In the genomic region with DNA sequence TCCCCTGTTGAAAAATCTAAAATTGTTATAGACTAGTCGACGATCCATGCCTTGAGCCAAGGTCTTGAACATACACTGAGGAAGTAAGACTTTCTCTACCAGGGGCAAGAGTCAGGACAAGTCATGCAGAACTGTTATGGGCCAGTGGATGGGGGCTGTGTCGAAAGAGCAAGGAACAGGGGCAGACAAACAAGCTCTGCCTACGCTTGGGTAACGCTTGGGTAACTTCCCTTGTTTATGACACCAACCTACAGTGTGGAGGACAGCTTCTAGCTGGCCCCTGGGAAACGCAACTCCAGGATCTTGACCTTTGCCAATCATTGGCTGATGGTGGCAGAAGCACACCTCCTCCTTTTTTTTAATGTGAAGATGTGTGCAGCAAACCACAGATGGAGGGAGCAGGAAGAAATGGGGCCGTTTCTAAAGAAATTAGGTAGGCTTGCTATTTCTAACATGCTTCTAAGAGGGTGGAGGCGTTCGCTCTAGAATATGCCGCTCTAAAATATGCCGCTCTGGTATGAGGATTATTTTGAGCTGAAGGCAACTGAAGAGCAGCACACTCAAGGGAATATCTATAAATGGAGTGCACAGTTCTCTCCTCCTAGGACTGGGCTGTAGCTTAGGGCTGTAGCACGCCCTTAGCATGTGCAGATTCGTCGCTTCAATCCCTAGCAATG, we compare ENCODE assay signal across 8 mouse cellular contexts. TPM values are rescaled to one million over a fixed set of nuclear protein-coding genes. Genes with fewer than 3 reads are reported as not detected.
A peak's percentile ranks its signal among the peaks of the same experiment; 100 is the strongest.
DNase-seq lines count a peak whose midpoint lies in the region; ATAC-seq and TF ChIP-seq lines count a peak whose summit lies in the region.

No protein-coding gene starts in this region.

- H3K27me3 ChIP-seq in lung, postnatal 0 days (replicated peaks; ENCODE audit: insufficient read depth, low read length) = no peaks in the 10 kb centered on the region

- peak; percentile 86 for ATAC-seq in lung, postnatal 0 days

- 0 out of 2 replicates have a peak, but pooled peaks have one; percentile 18 for TF ChIP-seq EP300 in lung, postnatal 0 days (IDR thresholded peaks at IDR 0.05)

- peak; percentile 38 for DNase-seq in adrenal gland, postnatal 10 days
- no peak for DNase-seq in adrenal gland, postnatal 4 days (ENCODE audit: low spot score in 2 of 2)
- DNase-seq in right cerebral cortex, postnatal 10 days (ENCODE audit: low spot score in 2 of 2) = peak; percentile 56 to 81
- DNase-seq in right cerebral cortex, postnatal 4 days = no peak
- peak; percentile 77 for DNase-seq in lung, postnatal 0 days (ENCODE audit: low spot score)
- peak; percentile 91 for DNase-seq in telencephalon, adult 2 months (ENCODE audit: low read depth, low spot score)
- DNase-seq in urinary bladder, adult 2 months (ENCODE audit: low spot score) = no peak
- no peak for DNase-seq in ovary, adult 18-20 months (ENCODE audit: low spot score)

- no peak overlapping the region for H3K27ac ChIP-seq in lung, postnatal 0 days (ENCODE audit: low read length)

- 74% methylated on average over 14 of the region's 14 CpGs for WGBS in lung, postnatal 0 days

- no peak overlapping the region for H3K4me3 ChIP-seq in lung, postnatal 0 days (ENCODE audit: low read depth, low read length)

- no peak overlapping the region for H3K4me2 ChIP-seq in lung, postnatal 0 days (replicated peaks; ENCODE audit: low read depth, low read length)

- no peak for TF ChIP-seq CTCF in lung, postnatal 0 days (IDR thresholded peaks at IDR 0.05)

- H3K36me3 ChIP-seq in lung, postnatal 0 days (ENCODE audit: insufficient read depth, low read length) = no peaks in the 10 kb centered on the region

- H3K9me3 ChIP-seq in lung, postnatal 0 days (ENCODE audit: low read length) = no peaks in the 10 kb centered on the region

- H3K4me1 ChIP-seq in lung, postnatal 0 days (ENCODE audit: insufficient read depth, low read depth, low read length) = no peaks in the 10 kb centered on the region

- no peak overlapping the region for H3K9ac ChIP-seq in lung, postnatal 0 days (replicated peaks; ENCODE audit: low read depth)

RNA-seq across cellular contexts. Expression of a gene that starts 12.6 kb away (rescaled TPM):
- 10 to 100 TPM; 47.9 to 49.1 TPM for total RNA-seq in adrenal gland, postnatal 10 days (2021)
- total RNA-seq in adrenal gland, postnatal 4 days (2021) = 10 to 100 TPM; 37.6 to 44.5 TPM
- polyA plus RNA-seq in lung, postnatal 0 days (2015; fragmentation: Nextera tagmentation; extraction: Ambion mirVana) = 22.9 and 26.4 TPM in 2 replicates
- 106 and 139 TPM in 2 replicates for polyA plus RNA-seq in urinary bladder, adult 2 months (2012; rRNA removed)

Comparison
In these comparisons a context has a peak if more than half of its experiments do, and no peak if none do; other contexts are left out.
1. DNase-seq: peak in adrenal gland, postnatal 10 days (single experiment), right cerebral cortex, postnatal 10 days (2 of 2), lung, postnatal 0 days (single experiment) and telencephalon, adult 2 months (single experiment); none in adrenal gland, postnatal 4 days (0 of 2), right cerebral cortex, postnatal 4 days (single experiment), urinary bladder, adult 2 months (single experiment) and ovary, adult 18-20 months (single experiment).